Mouse (Mus musculus): ENCODE results near the gene Ginm1.

The Ginm1 gene

DNA sequence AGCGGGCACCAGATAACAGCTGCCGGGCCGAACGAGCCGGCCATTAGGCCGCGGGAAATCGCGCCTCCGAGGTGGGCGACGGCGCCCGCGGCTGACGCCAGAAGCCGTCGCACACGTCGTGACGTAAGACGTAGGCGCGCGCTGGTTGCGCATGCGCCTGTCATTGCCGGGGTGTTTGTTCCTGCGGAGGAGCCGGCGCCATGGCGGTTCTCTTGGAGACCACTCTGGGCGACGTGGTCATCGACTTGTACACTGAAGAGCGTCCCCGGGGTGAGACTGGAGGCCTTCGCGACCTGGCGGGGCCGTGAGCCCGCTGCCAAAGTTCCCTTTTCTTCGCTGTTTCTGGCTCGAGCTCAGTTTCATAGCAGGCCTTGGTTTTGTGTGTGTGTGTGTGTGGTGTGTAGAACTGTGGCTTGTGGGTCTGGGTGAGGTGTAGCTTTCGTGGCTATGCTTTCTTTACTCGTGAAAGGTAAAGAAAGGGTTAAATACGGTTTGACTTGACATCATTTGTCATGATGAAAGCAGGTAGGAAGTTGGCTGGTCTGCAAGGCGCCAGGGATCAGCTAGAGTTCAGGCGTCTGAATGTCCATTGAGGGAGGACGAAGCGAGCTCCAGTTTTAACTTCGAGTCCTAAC, at the start of gene Ginm1, which contains the start of gene Ppil4:
Gene Ginm1 (minus strand): TSS at position 74 of the 635 bp plus-strand sequence.
Gene Ppil4 (plus strand): TSS at position 141 of the 635 bp plus-strand sequence.
- peak; percentile 84 for DNase-seq (ENCODE audit: low spot score)

DNA sequence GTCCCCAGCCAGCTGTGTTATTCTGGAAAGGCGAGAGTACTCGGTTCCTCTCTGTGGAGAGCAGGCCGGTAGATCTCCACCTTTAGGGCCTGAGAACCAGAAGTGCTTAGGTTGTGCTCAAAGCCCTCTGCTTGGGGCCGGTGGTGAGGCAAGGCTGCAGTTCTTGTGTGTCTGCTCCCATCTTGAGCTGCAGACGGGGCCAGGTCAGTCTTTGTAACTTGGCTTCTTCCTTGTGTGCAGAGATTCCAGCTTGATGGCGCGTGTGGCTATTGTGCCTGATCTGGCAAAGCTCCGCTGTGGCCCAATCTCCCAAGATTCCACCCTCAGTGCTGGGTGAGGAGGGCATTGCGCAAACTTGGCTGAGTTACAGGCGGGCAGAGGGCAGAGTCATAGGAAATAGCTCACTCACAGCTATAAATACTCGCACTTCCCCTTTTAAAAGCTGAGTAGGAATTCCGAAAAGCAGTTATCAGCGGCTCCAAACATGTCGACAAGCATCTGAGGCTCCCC, 49.0 kb upstream of the Ginm1 start:
- DNase-seq (ENCODE audit: low spot score): peak; percentile 17

DNA sequence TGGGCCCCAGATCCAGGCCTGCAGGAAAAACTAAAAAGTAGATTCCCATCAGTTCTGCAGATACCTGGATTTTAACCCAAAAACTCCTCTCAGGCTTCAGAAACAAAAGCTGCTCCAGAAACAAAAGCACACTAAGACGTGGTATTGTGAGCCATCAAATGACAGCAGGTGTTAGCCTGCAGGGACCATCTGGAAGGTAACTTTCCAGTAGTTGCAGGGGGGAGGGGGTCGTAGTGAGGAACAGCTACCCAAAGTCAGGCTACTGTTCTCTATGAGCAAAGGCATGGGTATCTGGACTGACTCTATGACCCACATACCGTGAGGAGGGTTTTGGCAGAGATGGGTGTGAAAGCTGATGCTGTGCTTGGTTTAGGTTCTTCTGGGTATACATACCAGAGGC, 48.2 kb upstream of the Ginm1 start:
- no peak for DNase-seq (ENCODE audit: low spot score)

DNA sequence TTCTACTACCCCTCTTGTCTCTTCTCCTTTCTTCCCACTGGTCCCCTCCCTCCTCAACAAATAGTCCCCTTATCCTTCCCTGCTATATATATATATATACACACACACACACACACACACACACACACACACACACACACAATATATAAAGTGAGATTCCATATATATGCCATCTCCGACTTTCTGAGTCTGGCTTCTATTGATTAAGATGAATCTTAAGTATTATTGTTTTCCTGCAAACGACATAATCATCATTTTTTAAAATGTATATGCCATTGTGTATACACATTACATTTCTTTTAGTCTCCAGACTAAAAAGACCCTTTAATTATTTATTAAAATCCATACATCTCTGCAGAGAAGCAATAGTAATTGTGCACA, 47.7 kb upstream of the Ginm1 start:
- DNase-seq (ENCODE audit: low spot score): no peak

DNA sequence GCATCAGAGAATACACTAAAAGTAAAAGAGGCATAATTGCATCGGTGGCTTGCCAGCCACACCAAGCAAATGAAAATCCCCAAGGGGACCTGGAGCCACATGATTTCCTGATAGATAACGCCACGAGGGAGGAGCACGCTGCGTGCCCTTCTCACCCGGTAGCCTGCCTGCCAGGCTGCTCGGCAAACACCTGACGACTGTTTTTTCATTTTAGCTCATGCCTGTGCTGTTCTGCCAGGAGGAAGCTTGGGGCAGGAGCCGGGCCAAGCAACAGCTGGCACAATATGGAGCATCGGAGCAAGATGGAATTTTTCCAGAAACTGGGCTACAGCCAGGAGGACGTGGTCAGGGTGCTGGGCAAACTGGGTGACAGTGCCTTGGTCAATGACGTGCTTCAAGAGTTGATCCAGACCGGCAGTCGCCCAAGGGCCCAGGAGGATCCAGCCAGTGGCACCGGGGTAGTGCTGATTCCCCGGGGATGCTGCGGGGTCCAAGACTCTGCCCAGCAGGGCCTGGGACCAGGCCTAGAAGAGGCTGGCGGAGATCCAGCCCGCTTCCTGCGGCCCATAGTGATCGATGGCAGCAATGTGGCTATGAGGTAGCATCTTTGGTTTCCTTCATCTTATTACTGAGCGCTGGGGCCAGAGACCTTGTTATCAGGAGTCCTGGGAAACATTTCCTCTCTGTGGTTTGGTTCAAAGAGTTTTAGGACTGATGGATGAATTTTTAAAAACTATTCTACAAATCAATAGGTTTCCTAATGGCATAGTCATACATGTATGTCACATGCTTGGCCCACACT, 47.1 kb upstream of the Ginm1 start:
- no peak for DNase-seq (ENCODE audit: low spot score)

DNA sequence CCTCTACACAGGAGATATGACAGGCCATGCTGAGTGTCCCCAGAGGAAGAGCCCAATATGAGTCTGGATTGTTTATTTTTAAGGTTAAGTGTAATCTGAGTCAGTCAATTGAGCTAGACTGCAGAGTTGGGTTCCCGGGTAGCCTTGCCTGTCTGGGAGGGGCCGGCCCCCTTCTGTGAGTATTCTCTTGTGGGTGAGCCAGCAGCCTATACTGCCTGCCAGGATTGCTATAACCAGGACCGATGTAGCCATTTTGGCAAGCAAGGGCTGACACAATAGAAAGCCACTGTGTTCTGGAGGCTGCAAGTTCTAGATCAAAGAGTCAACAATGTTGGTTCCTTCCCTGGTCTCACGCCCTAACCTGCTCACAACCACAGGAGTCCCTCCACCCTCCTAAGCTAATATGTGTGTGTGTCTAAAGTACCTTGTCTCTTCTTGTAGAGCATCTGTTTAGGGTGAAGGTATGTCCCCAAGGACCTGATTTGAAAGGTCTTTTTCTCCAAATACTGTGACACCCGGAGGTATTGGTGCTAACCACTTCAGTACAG, 46.3 kb upstream of the Ginm1 start:
- no peak for DNase-seq (ENCODE audit: low spot score)

DNA sequence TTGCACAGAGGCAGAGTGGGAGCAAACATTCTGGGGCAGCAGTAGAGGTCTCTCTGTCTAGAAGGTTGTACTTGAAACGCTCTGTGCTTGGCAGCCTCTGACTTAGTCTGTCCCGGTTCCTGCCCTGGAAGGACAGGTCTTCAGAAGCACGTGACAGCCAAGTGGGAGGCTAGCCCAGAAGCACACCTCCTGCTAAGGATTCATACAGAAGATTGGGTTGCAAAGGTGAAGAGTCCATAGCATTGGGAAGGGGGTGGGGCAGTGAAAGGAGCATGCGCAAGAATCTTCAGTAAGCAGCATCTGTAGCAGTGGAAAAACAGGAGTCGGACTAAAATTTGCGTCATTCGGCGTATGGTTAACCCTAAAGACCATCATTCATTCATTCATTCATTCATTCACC, 45.4 kb upstream of the Ginm1 start:
- DNase-seq (ENCODE audit: low spot score): no peak

DNA sequence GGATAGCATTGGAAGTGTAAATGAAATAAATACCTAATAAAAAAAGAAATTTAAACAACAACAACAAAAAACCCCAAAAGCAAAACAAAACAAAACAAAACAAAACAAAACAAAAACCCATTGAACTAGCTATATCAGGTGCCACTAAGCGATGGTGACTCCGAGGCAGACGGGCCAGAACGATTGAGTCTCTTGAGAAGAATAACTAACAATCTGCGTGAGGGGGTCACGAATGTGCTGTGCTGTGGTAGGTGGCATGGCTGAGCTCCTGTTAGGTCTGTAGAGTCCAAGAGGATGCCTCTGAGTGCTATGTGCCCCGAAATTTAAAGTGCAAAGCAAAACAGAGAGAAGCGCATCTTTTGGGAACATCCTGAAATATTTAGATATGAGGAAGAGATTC, 44.8 kb upstream of the Ginm1 start:
- no peak for DNase-seq (ENCODE audit: low spot score)

DNA sequence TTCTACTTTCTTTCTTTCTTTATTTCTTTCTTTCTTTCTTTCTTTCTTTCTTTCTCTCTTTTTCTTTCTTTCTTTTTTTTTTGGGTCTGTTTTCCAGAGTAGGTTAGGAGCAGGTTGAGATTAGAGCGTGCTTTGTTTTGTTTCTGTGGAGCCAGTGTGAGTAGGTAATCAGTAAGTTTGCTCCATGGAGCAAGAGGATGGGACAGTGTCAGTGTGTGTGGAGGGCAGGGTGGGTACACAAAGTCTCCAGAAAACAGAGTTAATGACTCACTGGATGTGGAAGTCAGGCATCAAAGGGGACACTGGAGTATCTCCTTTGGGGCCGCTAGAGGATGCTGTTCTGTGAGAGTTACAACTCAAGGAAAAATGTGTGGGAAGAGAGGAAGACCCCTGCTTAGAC, 44.3 kb upstream of the Ginm1 start:
- DNase-seq (ENCODE audit: low spot score): no peak

DNA sequence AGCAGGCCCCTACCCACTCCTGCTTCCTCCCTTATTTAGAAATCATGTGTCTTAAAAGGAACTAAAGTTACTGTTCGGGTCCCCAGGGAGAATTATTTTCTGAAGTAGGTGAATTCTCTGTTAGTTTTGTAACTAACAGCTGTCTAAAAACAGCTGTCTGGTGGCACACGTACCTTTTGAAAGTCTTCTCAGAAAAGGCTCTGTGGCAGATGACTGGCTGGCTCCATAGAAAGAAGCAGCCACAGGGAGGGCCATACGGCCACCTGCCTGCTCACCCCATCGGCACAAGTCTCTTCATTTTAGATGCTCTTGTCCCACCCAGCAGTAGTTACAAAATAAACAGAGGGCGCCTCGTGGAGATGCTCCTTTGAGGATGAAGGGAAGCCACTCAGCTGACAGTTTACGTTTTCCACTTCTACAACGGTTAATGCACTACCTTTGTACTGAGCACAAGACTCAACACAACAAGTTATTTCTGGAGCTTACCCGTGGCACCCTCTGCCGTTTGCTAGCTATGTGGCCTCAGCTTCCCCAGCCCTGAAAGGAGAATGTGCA, 42.1 kb upstream of the Ginm1 start:
- DNase-seq (ENCODE audit: low spot score): no peak

DNA sequence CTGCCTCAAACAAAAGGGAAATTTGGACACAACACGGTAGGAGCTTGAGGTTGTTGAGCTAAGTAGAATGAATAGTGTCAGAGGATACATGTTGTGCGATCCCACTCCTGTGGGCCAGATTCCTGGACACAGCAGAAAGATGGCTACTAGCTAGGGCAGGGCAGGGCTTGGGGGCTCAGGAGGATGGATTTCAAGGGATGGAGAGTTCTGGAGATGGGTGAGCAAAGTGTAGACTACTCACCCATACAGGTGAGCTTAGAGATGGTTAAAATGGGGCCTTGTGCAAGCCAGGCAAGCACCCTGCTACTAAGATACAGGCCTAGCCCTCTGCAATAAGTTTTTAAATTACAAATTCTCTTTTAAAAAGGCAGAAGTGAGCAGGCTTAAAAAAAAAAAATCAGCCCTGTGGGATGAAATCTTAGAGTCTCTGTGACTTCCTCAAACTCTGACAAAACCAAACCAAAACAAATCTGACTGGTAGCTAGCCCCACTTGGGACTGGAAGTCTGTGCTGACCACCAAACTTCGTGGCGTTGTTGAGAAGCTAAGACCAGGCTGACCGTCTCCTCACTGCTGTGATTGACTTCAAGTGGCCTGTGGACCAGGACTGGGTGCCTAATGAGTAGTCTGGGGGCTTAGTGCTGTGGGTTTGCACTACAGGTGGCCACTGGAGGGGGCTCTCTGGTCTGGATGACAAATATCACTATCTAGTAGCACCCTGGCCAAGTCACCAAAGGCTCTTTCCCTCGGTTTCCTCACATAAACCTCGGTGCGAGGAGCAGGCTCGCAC, 40.9 kb upstream of the Ginm1 start:
- DNase-seq (ENCODE audit: low spot score): no peak

DNA sequence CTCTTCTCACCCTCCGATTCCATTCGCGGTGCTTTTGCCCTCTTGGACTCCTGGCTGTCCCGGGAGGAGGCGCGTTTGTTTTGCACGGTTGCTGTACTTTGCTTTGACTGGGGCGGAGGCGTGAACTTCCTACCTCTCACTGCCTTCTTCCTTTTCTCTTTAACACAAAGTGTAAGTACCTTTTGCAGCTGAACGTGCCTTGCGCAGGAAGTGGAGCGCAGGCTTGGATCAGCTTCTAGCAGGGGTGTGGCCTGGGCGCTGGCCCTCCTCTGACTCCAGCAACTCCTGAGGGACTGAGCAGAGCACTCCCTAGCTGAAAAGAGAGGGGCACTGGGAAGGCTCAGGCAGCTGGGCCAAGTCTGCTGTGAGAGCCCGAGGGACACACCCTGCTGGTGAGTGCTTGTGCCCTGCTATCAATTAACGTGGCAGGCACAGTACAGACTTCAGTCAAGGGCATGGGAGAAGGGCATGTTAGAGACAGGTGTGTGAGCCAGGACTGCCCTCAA, 39.6 kb upstream of the Ginm1 start, which contains the start of gene Zc3h12d:
Gene Zc3h12d (plus strand): TSS at position 300 of the 506 bp plus-strand sequence.
- no peak for DNase-seq (ENCODE audit: low spot score)

DNA sequence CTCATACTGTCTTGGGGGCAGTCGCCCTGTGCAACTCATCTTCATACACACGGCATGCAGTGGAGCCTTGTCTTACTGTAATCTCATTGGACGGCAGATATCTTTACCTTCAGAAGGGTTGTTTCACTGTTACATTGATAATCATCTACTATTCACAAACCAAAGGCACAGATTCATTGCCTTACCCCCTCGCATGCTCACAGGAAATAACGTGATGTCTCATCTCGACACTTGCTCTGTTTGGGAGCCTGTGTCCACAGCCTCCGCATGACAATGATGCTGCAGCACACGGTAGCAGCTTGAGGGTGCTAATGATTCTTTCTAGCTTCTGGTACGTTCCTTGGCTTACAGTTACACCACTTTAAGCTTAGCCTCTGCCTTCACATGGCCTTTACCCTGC, 33.5 kb upstream of the Ginm1 start:
- no peak for DNase-seq (ENCODE audit: low spot score)

DNA sequence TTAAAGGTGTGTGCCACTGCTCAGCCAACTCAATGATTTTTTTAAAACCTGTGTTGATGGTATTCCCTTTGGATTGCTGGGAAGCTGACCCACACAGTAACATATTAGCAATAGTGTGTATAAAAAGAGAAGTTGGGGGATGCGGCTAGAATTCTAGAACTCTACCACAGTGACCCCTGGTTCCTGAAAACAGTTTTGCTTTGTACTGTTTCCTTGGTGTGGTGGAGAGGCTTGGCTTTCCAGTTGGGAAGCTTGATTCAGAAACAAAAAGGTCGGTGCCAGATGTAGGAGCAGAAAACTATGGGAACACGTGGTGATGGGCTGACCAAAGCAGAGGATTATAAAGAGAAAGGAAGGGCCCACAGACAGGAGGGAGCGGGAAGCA, 32.6 kb upstream of the Ginm1 start:
- no peak for DNase-seq (ENCODE audit: low spot score)

DNA sequence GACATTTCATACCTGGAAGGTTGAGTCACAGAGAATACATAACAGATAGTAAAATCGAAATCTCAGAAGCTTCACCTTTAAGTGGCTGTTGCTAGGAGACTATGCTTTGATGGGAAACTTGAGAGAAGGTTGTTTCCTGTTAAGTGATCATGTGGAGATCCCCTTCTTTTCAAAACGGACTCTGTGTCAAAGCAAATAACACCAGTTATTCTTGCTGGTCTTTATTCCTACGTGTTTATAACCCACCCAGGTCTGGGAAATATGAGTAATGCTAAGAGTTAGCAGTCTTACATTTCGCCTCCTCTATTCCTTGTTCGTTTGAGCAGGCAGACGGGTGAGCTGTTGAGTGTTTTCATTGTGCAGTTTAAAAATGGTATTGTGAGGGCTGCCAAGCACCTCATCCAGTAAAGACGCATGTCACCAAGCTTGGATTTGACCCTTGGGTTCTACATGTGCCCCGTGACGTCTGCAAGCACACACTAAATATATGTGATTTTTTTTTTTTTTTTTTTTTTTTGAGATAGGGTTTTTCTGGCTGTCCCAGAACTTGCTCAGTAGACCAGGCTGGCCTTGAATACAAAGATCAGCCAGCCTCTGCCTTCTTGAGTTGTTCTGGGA, 32.1 kb upstream of the Ginm1 start:
- no peak for DNase-seq (ENCODE audit: low spot score)

DNA sequence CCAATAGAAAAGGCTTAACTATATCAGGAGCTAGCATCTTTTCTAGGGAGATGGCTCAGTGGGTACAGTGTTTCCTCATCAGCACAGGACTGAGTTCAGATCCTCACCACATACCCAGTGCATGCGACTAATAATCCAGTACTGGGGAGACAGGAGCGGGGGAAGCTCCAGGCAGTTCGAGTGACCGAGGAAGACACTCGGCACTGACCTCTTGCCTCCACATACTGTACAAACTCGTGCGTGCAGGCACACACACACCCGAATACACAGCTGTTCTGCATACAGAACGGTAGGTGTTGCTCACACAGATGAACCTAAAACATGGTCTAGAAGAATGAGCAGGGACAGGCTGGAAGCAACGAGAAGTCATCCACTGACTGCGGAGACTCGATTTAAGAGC, 29.4 kb upstream of the Ginm1 start:
- DNase-seq (ENCODE audit: low spot score): no peak

DNA sequence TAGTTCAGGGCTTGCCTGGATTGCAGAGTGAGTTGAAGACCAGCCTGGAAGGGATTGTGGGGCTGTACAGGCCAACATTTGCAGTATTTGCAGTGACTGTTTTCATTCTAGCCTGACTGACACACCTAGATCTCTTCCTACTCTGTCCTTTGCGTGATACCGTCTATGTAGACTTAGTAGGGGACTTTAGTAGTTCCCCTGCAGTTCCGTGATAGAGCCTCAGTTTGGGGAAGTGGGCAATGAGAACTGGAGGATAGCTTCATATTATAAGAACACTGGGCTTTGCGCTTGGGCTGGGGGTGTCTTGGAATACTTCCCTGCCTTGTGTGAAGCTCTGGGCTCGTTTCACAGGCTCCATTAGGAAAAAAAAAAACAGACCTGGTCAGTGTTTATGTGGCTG, 27.5 kb upstream of the Ginm1 start:
- no peak for DNase-seq (ENCODE audit: low spot score)

DNA sequence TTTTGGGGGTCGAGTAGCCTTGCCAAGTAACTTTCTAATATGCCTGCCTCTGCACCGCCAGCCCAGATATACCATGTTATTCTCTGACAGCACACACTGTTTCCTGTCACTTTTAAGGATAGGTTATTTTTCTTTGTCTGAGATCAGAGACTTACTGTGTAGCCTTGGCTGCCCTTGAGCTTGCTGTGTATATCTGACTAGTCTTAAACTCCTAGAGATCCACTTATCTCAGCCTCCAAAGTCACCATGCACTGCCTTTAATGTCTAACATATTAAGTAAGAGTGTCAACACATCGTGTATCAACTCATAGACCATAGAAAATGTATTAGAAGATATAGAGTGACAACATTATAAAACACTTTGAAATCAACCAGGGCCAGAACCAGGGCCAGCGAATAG, 27.0 kb upstream of the Ginm1 start:
- DNase-seq (ENCODE audit: low spot score): no peak

DNA sequence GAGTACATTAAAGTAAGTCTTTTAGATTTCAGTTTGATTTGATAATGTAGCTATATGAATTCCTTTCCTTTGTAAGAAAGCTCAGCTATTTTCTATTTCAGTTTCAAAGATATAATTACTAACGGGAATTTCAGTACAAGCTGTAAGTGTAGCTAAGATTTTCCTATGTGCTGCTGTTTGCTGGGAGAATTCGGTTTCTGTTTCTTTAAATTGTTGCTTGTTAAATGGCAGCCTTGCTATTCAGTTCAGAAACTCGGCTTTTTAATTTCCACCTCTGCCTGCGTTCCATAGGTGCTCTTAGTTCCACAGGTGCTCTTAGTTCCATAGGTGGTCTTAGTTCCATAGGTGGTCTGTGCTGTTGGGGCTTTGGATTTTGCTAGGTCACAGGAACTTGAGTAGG, 26.5 kb upstream of the Ginm1 start:
- DNase-seq (ENCODE audit: low spot score): no peak

DNA sequence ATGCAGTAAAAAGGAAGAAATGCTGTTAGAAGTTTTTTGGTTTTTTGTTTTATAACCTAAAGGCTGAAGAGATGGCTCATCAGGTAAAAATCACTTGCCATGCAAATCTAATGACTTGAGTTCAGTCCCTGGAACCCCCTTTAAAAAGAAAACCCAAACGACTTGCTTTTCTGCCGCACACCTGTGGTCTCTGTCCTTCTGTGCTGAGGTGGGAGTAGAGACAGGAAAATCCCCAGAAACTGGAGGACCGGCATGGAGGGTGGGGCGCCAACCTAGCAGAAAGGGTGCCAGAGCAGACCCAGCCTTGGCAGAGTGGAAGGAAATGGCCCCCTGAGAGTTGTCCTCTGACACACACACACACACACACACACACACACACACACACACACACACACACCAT, 26.1 kb upstream of the Ginm1 start:
- no peak for DNase-seq (ENCODE audit: low spot score)

DNA sequence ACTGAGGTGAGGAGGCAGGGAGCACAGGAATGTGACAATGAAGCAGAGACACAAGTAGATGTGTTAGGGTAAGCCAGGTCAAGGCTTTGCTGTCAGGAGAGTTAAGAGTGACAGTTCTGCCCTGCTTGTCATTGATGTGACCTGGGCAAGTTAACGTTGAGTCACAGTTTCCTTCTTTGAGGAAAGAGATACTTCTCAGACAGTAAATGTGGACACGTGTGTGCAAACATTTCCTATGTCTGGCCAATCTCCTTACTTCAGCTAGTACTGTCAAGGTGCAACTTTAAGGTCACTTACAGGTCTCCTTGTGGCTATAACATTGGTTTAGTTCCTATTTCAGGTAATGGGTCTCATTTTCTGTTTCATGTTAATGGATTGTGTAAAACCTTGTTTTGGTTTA, 23.9 kb upstream of the Ginm1 start:
- no peak for DNase-seq (ENCODE audit: low spot score)
